Mouse (Mus musculus) embryonic facial prominence, embryonic 12.5 days (tissue): ENCODE data around the gene Fam49a. TPM values are rescaled to one million over a fixed set of nuclear protein-coding genes. Genes with fewer than 3 reads are reported as not detected.

Experiments
- ATAC-seq: fragments of 200-750 bp; cut with Nextera tagmentation; 2 replicates; pipeline ENCODE4 v1.8.0; 2017; ENCODE audit not compliant: insufficient number of reproducible peaks, insufficient read depth, low FRiP score, low TSS enrichment
- H3K27ac ChIP-seq: fragments of 300-500 bp; sonication (generic); 2 replicates; pipeline ENCODE4 v1.5.1; 2016; ENCODE audit warnings: mild to moderate bottlenecking
- H3K27me3 ChIP-seq: fragments of 300-500 bp; sonication (generic); 2 replicates; pipeline ENCODE4 v1.6.1; 2016; ENCODE audit warnings: mild to moderate bottlenecking, moderate library complexity
- H3K36me3 ChIP-seq: fragments of 300-500 bp; sonication (generic); 2 replicates; pipeline ENCODE4 v1.6.1; 2016; ENCODE audit warnings: mild to moderate bottlenecking
- H3K4me1 ChIP-seq: fragments of 300-500 bp; sonication (generic); 2 replicates; pipeline ENCODE4 v1.6.1; 2016
- H3K4me2 ChIP-seq: fragments of 300-500 bp; sonication (generic); replicated peaks from 2 replicates; pipeline ENCODE4 v1.6.1; 2016; ENCODE audit warnings: mild to moderate bottlenecking, moderate library complexity
- H3K4me3 ChIP-seq: fragments of 300-500 bp; sonication (generic); 2 replicates; pipeline ENCODE4 v1.5.1; 2016; ENCODE audit warnings: mild to moderate bottlenecking
- H3K9ac ChIP-seq: fragments of 300-500 bp; sonication (generic); 2 replicates; pipeline ENCODE4 v1.6.1; 2016; ENCODE audit warnings: mild to moderate bottlenecking, moderate library complexity
- H3K9me3 ChIP-seq: fragments of 300-500 bp; sonication (generic); 2 replicates; pipeline ENCODE4 v1.6.1; 2016; ENCODE audit warnings: mild to moderate bottlenecking, moderate library complexity
- WGBS: fragments of 180-500 bp; shearing (Covaris S2); methylation state at CpG from one replicate; pipeline ENCODE4 v1.1.7; 2016; 5-methylcytosine and 5-hydroxymethylcytosine counted together
- polyA plus RNA-seq: library from polyadenylated mRNA; unstranded; fragments of >200 nt; fragmentation: Nextera tagmentation; extraction: Ambion mirVana; gene quantifications from 2 replicates; pipeline ENCODE4 v1.2.1, GENCODE M21; 2016

Fam49a gene
- polyA plus RNA-seq, 1 experiment from 2014 or later, result 7.1 TPM

DNA sequence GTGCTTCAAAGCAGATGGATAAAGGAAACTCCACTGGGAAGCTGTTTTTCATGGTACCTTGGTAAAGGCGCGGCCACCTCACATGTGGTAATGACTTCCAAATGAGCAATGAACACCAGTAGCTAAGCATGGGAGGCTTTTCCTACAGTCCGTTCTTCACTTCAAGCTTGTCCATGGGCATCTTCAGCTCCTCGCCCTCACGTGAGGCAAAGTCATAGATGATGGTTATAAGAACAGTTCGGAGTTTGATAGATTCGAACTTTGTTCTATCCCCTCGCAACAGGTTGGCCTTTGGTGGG lies 159.6 kb downstream of the Fam49a start:
- Histone ChIP-seq H3K27me3 (no peaks in the 10 kb centered on the region; the same call in 1 of the 2 replicates), H3K9me3 (no peaks in the 10 kb centered on the region), H3K27ac (no peak overlapping the region)

DNA sequence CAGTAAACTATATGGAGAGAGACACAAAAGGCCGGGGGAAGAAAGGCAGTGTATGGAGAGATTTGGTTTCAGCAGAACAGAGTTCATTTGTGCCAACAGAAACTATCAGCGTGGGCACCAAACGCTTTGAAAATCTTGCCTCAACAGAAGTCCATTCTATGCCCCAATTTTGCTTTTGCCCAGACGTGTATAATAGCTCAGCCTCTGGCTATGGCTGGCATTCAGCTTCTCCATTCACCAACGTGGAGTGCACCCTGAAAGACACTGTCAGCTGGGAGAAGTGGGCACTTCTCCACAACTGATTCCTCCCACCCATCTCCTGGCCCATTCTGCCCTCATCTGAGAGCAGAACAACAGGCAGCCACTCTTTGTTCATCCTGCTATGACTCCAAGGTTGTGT lies 163.2 kb downstream of the Fam49a start:
- WGBS, result 67% methylated on average over 5 of the region's 5 CpGs
- H3K27me3 ChIP-seq, result no peaks in the 10 kb centered on the region
- H3K27ac ChIP-seq, result no peak overlapping the region
- H3K9me3 ChIP-seq, result no peaks in the 10 kb centered on the region
- H3K9ac ChIP-seq, result no peak overlapping the region
- no peaks in the 10 kb centered on the region for H3K36me3 ChIP-seq
- no peak overlapping the region for H3K4me3 ChIP-seq
- 0 out of 2 replicates have a peak, but pooled peaks cover 4% of the 10 kb centered on the region for H3K4me1 ChIP-seq
- ATAC-seq, result no peak
- no peak overlapping the region for H3K4me2 ChIP-seq

More for the DNA sequence above, 159.6 kb downstream of the Fam49a start:
- Histone ChIP-seq H3K4me2 (no peak overlapping the region), H3K9ac (no peak overlapping the region), H3K4me3 (no peak overlapping the region), H3K36me3 (no peaks in the 10 kb centered on the region), H3K4me1 (0 out of 2 replicates have a peak, but pooled peaks cover 4% of the 10 kb centered on the region)
- no peak for ATAC-seq
- WGBS, result 82% methylated on average over 8 of the region's 8 CpGs

DNA sequence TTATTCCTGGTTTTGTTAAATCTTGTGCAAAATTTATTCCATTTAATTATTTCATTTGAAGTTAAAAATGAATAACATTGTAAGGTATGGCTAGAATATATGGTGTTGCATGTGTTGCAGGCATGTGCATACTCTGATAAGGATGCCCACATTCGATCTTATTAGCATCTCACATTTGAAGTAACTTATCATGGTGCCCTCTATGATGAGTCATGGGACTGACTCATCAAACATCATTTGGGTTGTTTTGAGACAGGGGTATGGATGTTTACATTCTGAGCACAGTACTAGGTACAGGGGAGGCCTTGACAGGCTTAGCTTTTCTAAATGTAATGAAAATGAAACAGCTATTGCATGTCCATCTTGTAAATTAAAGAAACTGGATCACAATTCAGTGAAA lies 165.3 kb downstream of the Fam49a start:
- Histone ChIP-seq H3K27me3 (no peaks in the 10 kb centered on the region), H3K36me3 (no peaks in the 10 kb centered on the region), H3K9ac (no peak overlapping the region), H3K4me1 (no peaks in the 10 kb centered on the region), H3K4me2 (no peak overlapping the region), H3K27ac (no peak overlapping the region), H3K9me3 (no peaks in the 10 kb centered on the region), H3K4me3 (no peak overlapping the region)
- no peak for ATAC-seq
- WGBS, result 91% methylated on average over 1 of the region's 1 CpGs

DNA sequence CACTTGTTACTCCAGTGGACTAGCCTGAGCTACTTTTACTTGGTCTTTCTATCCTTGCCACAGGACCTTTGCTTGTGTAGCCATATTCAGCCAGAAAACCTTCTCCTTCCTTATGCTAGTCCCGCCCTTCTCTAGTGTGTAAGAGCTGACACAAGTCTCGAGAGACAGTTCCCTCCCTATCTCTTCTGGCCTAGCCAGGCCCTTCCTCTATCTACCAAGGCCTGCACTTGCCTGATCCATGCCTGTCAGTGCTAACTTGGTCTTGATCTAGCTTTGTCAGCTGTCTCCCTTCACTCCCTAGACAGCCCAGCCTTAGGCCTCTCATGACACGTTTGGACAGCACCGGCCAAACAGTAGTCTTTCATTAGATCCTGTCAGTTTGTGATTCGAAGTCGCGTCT lies 166.9 kb downstream of the Fam49a start:
- WGBS, result 84% methylated on average over 7 of the region's 7 CpGs
- ATAC-seq, result no peak

More for the DNA sequence above, 166.9 kb downstream of the Fam49a start:
- H3K9ac ChIP-seq, result no peak overlapping the region
- no peaks in the 10 kb centered on the region for H3K36me3 ChIP-seq
- H3K9me3 ChIP-seq, result no peaks in the 10 kb centered on the region
- no peak overlapping the region for H3K4me2 ChIP-seq
- no peaks in the 10 kb centered on the region for H3K4me1 ChIP-seq
- H3K27me3 ChIP-seq, result no peaks in the 10 kb centered on the region
- no peak overlapping the region for H3K27ac ChIP-seq
- H3K4me3 ChIP-seq, result no peak overlapping the region
